Mouse (Mus musculus) lung, postnatal 10 days (tissue): ENCODE measurements at regions not wholly inside any gene's neighbourhood (a gene's known extent, or its start where the extent isn't known, plus 50 kb on each side); places are given as distances from the start of the nearest gene placed in this dataset.
A peak's percentile ranks its signal among the peaks of the same experiment; 100 is the strongest.

Experiments
- DNase-seq: peaks from one replicate; pipeline ENCODE4 v3.0.0; 2021

- peak; percentile 9 for DNase-seq
These were observed 130.2 kb upstream of the Six2 start for GRCm38 (mm10) chr17:85818098-85818855.

DNA sequence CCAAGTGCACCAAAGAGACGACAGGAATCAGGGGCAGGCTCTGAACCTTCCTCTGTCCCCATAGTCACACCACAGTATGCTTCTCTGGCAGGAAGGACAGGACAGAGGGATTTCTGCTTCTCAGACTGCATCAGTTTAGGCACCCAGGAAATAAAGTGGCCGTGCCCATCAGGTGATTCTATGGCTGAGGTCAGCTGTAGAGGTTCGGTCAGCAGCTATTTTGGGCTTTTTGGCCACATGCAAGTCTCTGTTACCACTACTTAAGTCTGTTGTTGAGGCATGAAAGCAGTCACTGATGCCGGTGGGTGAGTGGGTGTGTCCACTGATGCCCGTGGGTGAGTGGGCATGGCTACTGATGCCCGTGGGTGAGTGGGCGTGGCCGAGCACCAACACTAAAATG, 128.4 kb upstream of the Six2 start:
- no peak for DNase-seq

DNA sequence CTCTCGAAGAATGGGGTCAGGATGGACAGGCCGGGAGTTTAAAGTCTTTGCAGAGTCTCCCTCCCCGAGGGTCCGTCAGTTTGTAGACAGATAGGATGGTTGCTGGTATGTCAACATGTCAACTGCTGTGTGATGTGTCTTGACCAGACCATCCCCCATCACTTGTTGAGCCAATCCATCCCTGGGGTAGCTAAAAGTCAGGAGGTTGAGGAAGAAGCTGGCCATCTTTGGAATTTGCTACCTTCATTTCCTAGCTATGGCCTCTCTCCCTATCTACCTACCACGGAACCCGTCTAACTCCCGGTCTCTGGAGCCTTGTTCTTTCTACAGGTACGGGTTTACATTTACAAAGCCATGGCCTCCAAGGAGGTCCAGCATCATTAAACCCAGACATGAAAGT, 128.0 kb upstream of the Six2 start:
- DNase-seq = no peak

DNA sequence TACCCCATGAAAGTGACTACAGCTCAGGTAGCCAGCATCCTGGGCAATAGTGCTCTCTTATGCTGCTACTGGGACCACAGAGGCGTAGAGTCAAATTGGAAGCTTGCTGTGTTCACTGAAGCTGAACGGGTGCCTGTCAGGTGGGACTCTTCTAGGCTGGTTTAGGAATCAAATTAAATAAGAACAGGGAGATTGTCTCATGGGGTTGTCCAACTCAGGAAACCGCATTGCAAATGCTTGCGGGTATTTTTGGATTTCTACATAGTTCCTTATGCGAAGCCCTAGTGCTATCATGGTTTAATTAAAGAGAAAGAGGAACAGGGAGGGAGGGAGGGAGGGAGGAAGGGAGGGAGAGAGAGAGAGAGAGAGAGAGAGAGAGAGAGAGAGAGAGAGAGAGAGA, 120.5 kb upstream of the Six2 start:
- DNase-seq = no peak

DNA sequence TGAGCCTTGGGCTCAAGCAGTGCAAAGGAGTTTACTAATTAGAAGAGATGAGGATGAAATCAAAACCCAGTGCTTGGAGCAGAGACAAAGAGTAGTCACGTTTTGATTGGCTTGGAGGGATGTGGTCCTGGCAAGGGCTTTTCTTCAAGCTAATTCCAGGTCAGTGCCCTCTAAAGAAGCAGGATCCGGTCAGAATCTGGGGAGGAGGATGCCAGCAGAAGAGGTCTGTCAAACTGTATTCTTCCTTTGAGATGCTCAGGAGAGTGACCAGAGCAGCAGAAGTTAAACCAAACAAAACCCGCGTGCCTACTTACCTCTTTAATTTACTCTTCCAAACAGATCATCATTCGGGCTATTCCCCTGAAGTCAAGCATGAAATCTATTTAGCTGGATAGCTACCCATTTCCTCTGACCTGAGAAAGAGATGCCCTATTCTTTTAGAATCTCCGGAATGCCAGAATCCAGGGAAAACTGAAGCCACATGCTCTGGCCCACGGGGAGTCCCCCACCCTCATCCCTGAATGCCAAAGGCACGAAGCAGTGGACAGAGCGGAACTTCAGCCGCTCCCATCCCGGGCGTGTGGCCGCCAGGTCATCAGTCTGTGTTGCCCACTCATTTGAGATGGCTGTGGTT, 117.8 kb upstream of the Six2 start:
- no peak for DNase-seq

- no peak for DNase-seq
These were observed 116.6 kb upstream of the Six2 start for GRCm38 (mm10) chr17:85804631-85805030.

GRCm38 (mm10) chr17:85801734-85802133, 113.7 kb upstream of the Six2 start:
- no peak for DNase-seq

DNA sequence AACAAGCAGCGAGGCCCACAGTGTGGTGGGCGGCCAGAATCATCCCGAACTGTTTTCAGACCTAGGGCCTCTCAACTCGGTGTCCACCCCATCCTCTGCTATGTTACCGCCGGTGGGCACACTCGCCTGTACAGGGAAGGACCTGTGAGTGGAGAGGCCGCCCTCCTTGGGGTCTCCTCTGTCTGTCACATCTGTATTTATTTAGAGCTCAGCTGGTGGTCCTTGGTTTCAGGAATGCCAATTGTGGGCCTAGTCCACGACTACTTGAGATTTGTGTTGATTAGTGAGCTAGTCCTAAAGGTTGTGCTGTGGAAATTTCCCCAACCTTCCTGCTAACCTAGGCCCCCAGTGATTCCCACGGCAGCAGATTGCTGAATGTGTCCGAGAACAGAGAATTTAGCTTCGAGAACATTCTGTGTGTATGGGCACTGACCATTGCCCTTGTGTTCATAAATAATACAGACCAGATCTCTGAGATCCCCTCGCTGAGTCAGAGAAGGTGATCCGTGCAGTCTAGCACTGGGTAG, 113.1 kb upstream of the Six2 start:
- no peak for DNase-seq

GRCm38 (mm10) chr17:85800357-85801078, 112.4 kb upstream of the Six2 start:
- DNase-seq = no peak

GRCm38 (mm10) chr17:85799865-85800356, 111.8 kb upstream of the Six2 start:
- DNase-seq = no peak

GRCm38 (mm10) chr17:85799081-85799864, 111.2 kb upstream of the Six2 start:
- no peak for DNase-seq

DNA sequence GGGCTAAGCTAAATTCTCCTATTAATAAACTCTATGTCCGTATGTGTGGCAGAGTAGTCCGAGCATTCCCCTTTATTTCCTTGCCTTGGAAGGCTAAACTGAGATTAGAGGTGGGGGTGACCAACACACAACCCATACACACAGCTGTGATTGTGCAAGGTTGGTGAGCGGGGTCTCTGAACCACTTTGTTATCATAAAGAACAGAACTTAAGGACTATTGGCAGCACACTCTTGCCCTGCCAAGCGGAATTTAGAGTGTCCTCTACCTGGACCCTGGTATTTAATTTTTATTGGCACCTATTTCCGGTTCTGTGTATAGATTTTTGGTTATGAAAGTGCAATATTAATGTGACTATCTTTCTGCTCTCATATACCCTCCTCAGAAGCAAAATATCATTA, 109.7 kb upstream of the Six2 start:
- no peak for DNase-seq

DNA sequence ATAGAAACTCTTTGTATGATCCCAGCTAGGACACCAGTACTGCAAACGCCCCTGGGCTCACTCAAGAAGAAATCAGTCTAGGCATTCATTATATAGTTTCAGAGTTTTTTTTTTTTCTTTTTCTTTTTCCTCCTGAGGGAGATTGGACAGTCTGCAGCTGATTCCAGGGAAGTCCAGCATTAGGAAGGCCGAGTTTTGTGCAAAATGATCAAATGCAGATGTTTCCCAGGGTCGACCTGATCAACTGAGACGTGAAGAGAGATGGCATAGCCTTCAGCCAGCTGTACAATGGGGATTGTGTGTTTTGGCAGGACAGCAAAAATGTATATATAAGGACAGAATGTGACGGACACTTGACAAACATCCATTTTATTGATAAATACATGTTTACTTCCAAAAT, 107.7 kb upstream of the Six2 start:
- no peak for DNase-seq

- DNase-seq = no peak
These were observed 97.7 kb upstream of the Six2 start for GRCm38 (mm10) chr17:85785625-85786294.

DNA sequence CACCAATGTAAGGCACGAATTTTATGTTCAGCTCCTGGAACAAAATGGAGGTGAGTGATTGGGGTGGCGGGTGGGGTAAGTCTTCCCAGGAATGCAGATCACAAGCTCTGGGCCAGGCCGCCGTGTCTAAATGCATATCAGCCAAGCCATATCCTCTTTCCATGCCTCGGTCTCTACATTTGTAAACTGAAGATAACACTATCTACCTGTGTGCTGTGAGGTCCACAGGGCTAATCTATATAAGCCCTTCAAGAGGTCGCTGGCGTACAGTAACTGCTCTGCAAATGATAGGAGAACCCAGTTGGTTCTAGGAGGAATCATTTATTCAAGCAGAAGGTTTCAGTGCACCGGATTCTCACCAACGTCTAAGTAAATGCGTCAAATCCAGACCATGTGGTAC, 92.4 kb upstream of the Six2 start:
- DNase-seq = no peak

GRCm38 (mm10) chr17:85776876-85777275, 88.8 kb upstream of the Six2 start:
- no peak for DNase-seq

GRCm38 (mm10) chr17:85768341-85768740, 80.3 kb upstream of the Six2 start:
- DNase-seq = no peak

- no peak for DNase-seq
These were observed 79.3 kb upstream of the Six2 start for GRCm38 (mm10) chr17:85767201-85767862.

GRCm38 (mm10) chr17:85766556-85766955, 78.5 kb upstream of the Six2 start:
- no peak for DNase-seq

DNA sequence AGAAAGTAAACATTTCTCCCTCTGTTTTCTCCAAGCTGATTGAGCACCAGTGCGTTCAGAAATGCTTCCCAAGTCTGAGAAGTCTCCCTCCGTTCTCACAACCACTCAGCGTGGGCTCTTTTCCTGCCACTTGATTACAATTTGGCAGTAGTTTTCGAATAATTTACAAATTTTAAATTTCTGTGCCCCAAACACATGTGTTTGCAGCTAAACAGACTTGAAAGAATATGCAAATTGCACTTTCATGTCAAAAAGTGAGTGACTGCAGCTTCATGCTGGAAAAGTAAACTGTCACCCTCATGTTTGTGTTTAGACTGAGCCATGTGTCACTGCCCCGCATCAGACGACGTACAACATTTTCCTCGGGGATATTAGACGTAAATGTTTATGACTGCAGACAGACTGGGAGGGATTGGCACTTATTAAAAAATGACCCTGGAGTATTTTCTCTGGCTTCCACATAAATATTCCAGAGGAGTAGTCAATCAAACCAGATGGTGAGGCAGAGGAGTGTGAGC, 70.6 kb upstream of the Six2 start:
- DNase-seq = no peak

DNA sequence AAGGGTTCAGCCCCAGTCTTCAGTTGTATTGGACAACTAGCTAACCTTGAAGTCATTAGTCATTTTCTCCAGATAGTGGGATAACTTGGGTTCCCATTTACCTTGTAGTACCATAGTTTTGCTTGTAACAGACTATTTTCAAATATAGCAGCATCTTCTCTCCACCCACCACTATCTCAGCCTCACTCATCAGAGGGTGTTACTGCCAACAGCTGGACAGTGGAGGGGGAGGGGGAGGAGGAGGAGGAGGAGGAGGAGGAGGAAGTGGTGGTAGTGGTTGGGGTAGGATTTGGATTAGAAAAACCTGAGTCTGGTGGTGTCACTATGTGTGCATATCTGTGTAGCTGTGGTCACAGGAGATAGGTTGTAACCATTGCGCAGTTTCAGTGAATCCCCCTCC, 69.6 kb upstream of the Six2 start:
- DNase-seq = no peak
